Mouse (Mus musculus) midbrain, embryonic 15.5 days (tissue): ENCODE measurements at regions not wholly inside any gene's neighbourhood (a gene's known extent, or its start where the extent isn't known, plus 50 kb on each side); places are given as distances from the start of the nearest gene placed in this dataset.
A peak's percentile ranks its signal among the peaks of the same experiment; 100 is the strongest.

ENCODE experiments used
- ATAC-seq: fragments of 200-750 bp; cut with Nextera tagmentation; replicated peaks from 2 replicates; pipeline ENCODE4 v1.8.0; 2017; ENCODE audit warnings: moderate TSS enrichment
- H3K27ac ChIP-seq: fragments of 300-500 bp; sonication (generic); 2 replicates; pipeline ENCODE4 v1.5.1; 2015; ENCODE audit warnings: mild to moderate bottlenecking, inconsistent platforms
- H3K27me3 ChIP-seq: fragments of 300-500 bp; sonication (generic); replicated peaks from 2 replicates; pipeline ENCODE4 v1.6.1; 2015; ENCODE audit warnings: inconsistent platforms
- H3K36me3 ChIP-seq: fragments of 300-500 bp; sonication (generic); replicated peaks from 2 replicates; pipeline ENCODE4 v1.6.1; 2015; ENCODE audit warnings: inconsistent platforms
- H3K4me1 ChIP-seq: fragments of 300-500 bp; sonication (generic); 2 replicates; pipeline ENCODE4 v1.6.1; 2015; ENCODE audit warnings: inconsistent platforms
- H3K4me2 ChIP-seq: fragments of 300-500 bp; sonication (generic); 2 replicates; pipeline ENCODE4 v1.6.1; 2015; ENCODE audit warnings: inconsistent platforms, mild to moderate bottlenecking, moderate library complexity
- H3K4me3 ChIP-seq: fragments of 300-500 bp; sonication (generic); 2 replicates; pipeline ENCODE4 v1.5.1; 2015; ENCODE audit warnings: mild to moderate bottlenecking, inconsistent platforms
- H3K9ac ChIP-seq: fragments of 300-500 bp; sonication (generic); 2 replicates; pipeline ENCODE4 v1.6.1; 2015; ENCODE audit warnings: mild to moderate bottlenecking, inconsistent platforms
- H3K9me3 ChIP-seq: fragments of 300-500 bp; sonication (generic); 2 replicates; pipeline ENCODE4 v1.6.1; 2016; ENCODE audit warnings: inconsistent platforms
- WGBS: fragments of 180-500 bp; shearing (Covaris S2); methylation state at CpG from one replicate; pipeline ENCODE4 v1.1.7; 2015; ENCODE audit warnings: mixed read lengths; 5-methylcytosine and 5-hydroxymethylcytosine counted together

DNA sequence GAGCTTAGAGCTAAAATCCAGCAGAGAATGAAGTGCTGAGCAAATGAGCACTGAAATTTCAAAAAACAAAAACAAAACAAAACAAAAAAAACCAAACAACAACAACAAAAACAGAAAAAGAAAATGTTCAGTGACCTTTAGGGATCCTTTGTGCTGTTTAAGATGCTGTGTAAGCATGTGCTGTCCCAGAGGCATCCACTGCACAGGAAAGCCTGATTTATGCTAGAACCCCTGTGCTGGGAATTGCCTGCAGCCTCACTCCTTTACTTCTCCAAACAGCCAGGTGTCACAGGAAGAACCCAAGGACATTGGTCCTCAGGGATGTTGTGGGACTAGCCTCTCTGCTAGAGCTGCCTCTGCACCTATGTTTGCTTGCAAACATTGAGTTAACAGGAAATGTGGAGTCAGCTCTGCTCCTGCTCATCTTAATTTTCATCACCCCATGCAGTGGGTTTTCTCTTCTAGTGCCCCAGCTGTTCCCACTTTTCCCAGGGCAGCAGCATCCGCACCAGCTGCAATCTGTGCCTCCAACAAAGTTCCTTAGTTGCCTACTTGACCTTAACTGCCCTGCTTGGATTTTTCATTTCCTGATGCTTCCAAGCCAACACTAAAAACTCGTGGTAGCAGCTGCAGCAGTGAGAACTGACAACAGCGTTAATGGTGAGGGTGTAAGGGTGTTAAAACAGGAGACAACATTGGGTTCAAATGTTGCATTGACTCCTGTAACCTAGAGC, 804.8 kb upstream of the Gm5150 start:
- H3K9ac ChIP-seq: no peak overlapping the region
- H3K9me3 ChIP-seq: no peaks in the 10 kb centered on the region
- no peak overlapping the region for H3K4me2 ChIP-seq
- WGBS: 42% methylated on average over 3 of the region's 3 CpGs
- 0 out of 2 replicates have a peak, but pooled peaks have one; percentile 19 for ATAC-seq
- peak overlapping the region; percentile 10; the same call in 1 of the 2 replicates for H3K27ac ChIP-seq
- peaks cover 4% of the 10 kb centered on the region; the same call in 1 of the 2 replicates for H3K4me1 ChIP-seq
- H3K36me3 ChIP-seq: no peaks in the 10 kb centered on the region
- no peaks in the 10 kb centered on the region for H3K27me3 ChIP-seq
- H3K4me3 ChIP-seq: no peak overlapping the region

DNA sequence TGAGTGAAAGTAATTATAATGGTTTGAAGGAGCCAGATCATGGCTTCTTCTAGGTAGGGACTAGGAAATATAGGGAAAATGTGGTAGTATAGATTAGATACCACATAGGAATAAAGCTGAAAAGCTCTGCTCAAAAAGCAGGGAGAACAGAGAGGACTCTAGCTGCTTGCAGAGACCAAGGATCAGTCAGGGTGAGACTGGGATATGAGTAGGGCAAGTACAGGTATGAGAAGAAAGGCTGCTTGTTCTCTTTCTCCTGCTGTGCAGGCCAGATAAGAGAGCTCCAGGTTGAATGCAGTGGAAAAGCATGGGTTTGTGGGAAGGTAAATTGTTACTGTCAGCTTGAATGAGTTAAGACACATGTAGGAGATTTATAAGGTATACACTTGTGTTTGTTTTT, 797.4 kb upstream of the Gm5150 start:
- Histone ChIP-seq H3K4me3 (no peak overlapping the region), H3K4me2 (no peak overlapping the region), H3K27me3 (no peaks in the 10 kb centered on the region), H3K4me1 (no peaks in the 10 kb centered on the region), H3K9ac (no peak overlapping the region), H3K36me3 (no peaks in the 10 kb centered on the region), H3K9me3 (no peaks in the 10 kb centered on the region), H3K27ac (no peak overlapping the region)
- peak; percentile 63; the same call in 1 of the 2 replicates for ATAC-seq
